20 mouse cellular contexts compared by ENCODE assay signal in genomic region chr19:59352760-59353159, GRCm38 (mm10). TPM values are rescaled to one million over a fixed set of nuclear protein-coding genes. Genes with fewer than 3 reads are reported as not detected.
DNase-seq lines count a peak whose midpoint lies in the region; ATAC-seq lines count a peak whose summit lies in the region.
"Had no signal": no experiment of that assay in that cellular context is flagged by ENCODE, and none has a peak within 500 bp of the region (broad histone marks: within the 10 kb centered on the region; RNA-seq: fewer than 3 reads in every experiment).

No protein-coding gene starts in this region.

- H3K4me2 ChIP-seq in liver, embryonic 11.5 days: no peak overlapping the region
- H3K4me2 ChIP-seq: forebrain, embryonic 13.5 days; hindbrain, embryonic 13.5 days had no signal

- H3K27ac ChIP-seq in liver, embryonic 11.5 days (ENCODE audit: low read depth, low read length): no peak overlapping the region
- H3K27ac ChIP-seq: forebrain, embryonic 10.5 days; forebrain, embryonic 13.5 days; hindbrain, embryonic 10.5 days; hindbrain, embryonic 13.5 days had no signal

- H3K9me3 ChIP-seq in liver, embryonic 11.5 days (ENCODE audit: control insufficient read depth, low read length): no peaks in the 10 kb centered on the region
- H3K9me3 ChIP-seq: forebrain, embryonic 10.5 days; forebrain, embryonic 13.5 days; hindbrain, embryonic 10.5 days; hindbrain, embryonic 13.5 days had no signal

- H3K4me3 ChIP-seq in liver, embryonic 11.5 days (ENCODE audit: low read depth, low read length): no peak overlapping the region
- H3K4me3 ChIP-seq: forebrain, embryonic 10.5 days; forebrain, embryonic 13.5 days; hindbrain, embryonic 10.5 days; hindbrain, embryonic 13.5 days had no signal

- ATAC-seq in liver, embryonic 11.5 days (replicated peaks; ENCODE audit: low FRiP score): no peak
- ATAC-seq: forebrain, embryonic 13.5 days; forebrain, embryonic 16.5 days; hindbrain, embryonic 16.5 days; Patski had no signal

- intact Hi-C loops in heart, postnatal 36 days (cut with DNase I): no loop called here

- H3K27me3 ChIP-seq in liver, embryonic 11.5 days (replicated peaks; ENCODE audit: control insufficient read depth, insufficient read depth, low read length): no peaks in the 10 kb centered on the region
- H3K27me3 ChIP-seq: hindbrain, embryonic 13.5 days had no signal

- no peaks in the 10 kb centered on the region for H3K36me3 ChIP-seq in liver, embryonic 11.5 days (ENCODE audit: control insufficient read depth, insufficient read depth, low read length)
- H3K36me3 ChIP-seq: forebrain, embryonic 10.5 days; hindbrain, embryonic 10.5 days; hindbrain, embryonic 13.5 days had no signal

- peaks cover 32% of the 10 kb centered on the region for H3K4me1 ChIP-seq in liver, embryonic 11.5 days (replicated peaks; ENCODE audit: control insufficient read depth, insufficient read depth, low read length)
- H3K4me1 ChIP-seq: forebrain, embryonic 10.5 days; forebrain, embryonic 13.5 days; hindbrain, embryonic 10.5 days; hindbrain, embryonic 13.5 days had no signal

- WGBS in liver, embryonic 11.5 days: 48% methylated on average over 3 of the region's 3 CpGs

- peak; percentile 79 for DNase-seq in heart, adult 11 months
- no peak for DNase-seq in heart, postnatal 36 days
- DNase-seq in liver, embryonic 11.5 days (ENCODE audit: low spot score): peak; percentile 29
- DNase-seq in liver: no peak
- DNase-seq in spleen, postnatal 36 days (ENCODE audit: low spot score in 2 of 2): peak; percentile 21 to 40
- DNase-seq in spleen, adult 18-20 months: no peak
- DNase-seq: adrenal gland, postnatal 10 days; adrenal gland, postnatal 36 days; cerebellum, adult 18-20 months; cerebellum, adult 9-10 months; cerebellum, postnatal 14 days; gastrocnemius, postnatal 14 days; heart, adult 18-20 months had no signal

- H3K9ac ChIP-seq in liver, embryonic 11.5 days (ENCODE audit: low read depth, low read length): no peak overlapping the region
- H3K9ac ChIP-seq: forebrain, embryonic 13.5 days; hindbrain, embryonic 13.5 days had no signal

RNA-seq across cellular contexts. Expression of gene Pdzd8, which starts 7.2 kb away (rescaled TPM):
- 10 to 100 TPM; 24.7 to 27.2 TPM for total RNA-seq in heart, postnatal 36 days (2021)
- 12.7 and 14.1 TPM in 2 replicates for polyA plus RNA-seq in liver, embryonic 11.5 days (2014; fragmentation: Nextera tagmentation; extraction: Ambion mirVana)

RNA-seq across cellular contexts. Expression of gene Rps12-ps3, which starts 30.7 kb away (rescaled TPM):
- total RNA-seq in heart, postnatal 36 days (2021): 100 to 1,000 TPM; 231 to 254 TPM
- 63.6 and 85.2 TPM in 2 replicates for polyA plus RNA-seq in liver, embryonic 11.5 days (2014; fragmentation: Nextera tagmentation; extraction: Ambion mirVana)

Comparison
In these comparisons a context has a peak if more than half of its experiments do, and no peak if none do; other contexts are left out.
1. DNase-seq: peak in heart, adult 11 months (single experiment), liver, embryonic 11.5 days (single experiment) and spleen, postnatal 36 days (2 of 2); none in heart, postnatal 36 days (0 of 2), liver (single experiment) and spleen, adult 18-20 months (0 of 2).